18 mouse cellular contexts compared by ENCODE assay signal in the genomic region with DNA sequence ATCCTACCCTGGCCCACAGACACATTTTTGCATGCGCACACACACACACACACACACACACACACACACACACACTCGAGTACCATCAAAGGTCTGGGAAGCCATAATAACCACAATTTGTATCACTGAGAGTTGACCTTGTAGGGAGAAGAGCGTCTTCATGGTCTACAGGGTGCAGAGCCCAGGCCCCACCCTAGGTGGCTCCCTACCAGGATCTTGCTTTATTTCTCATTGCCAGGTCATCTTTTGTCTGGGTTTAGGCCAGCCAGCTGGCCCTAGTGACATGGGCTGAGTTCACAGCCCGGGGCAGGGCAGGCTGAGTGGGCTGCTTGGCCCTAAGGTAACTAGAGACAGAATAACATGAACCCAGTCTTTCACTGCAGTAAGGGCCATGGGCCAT. TPM values are rescaled to one million over a fixed set of nuclear protein-coding genes. Genes with fewer than 3 reads are reported as not detected.
DNase-seq lines count a peak whose midpoint lies in the region; ATAC-seq and TF ChIP-seq lines count a peak whose summit lies in the region.
"Had no signal": no experiment of that assay in that cellular context is flagged by ENCODE, and none has a peak within 500 bp of the region (broad histone marks: within the 10 kb centered on the region; RNA-seq: fewer than 3 reads in every experiment).

No protein-coding gene starts in this region.

- no peak for DNase-seq in heart, postnatal 0 days (ENCODE audit: low spot score)
- DNase-seq in heart, adult 8-10 months (ENCODE audit: low spot score): no peak
- DNase-seq in lung, postnatal 0 days (ENCODE audit: low spot score): no peak
- DNase-seq in lung, adult 18-20 months: no peak
- peak; percentile 47 for DNase-seq in retina, embryonic 14.5 days (ENCODE audit: low spot score)
- DNase-seq: adrenal gland, postnatal 25 days; cerebellum, adult 18-20 months; kidney, adult 9 months; left cerebral cortex, postnatal 4 days; thymus, adult 18-20 months had no signal

- no peak for TF ChIP-seq POLR2A in ES-Bruce4 (IDR thresholded peaks at IDR 0.05; ENCODE audit: insufficient read depth, low read length)

- H3K36me3 ChIP-seq in heart, postnatal 0 days (replicated peaks; ENCODE audit: control insufficient read depth, insufficient read depth, low read length): peaks cover 8% of the 10 kb centered on the region; the same call in 1 of the 2 replicates
- 0 out of 2 replicates have a peak, but pooled peaks cover 5% of the 10 kb centered on the region for H3K36me3 ChIP-seq in lung, postnatal 0 days (ENCODE audit: insufficient read depth, low read length)
- H3K36me3 ChIP-seq in ES-Bruce4 (ENCODE audit: control insufficient read depth, insufficient read depth, low read length, poor library complexity, severe bottlenecking): no peaks in the 10 kb centered on the region

- no peak for TF ChIP-seq EP300 in heart, postnatal 0 days (IDR thresholded peaks at IDR 0.05; ENCODE audit: low read depth)
- no peak for TF ChIP-seq EP300 in lung, postnatal 0 days (IDR thresholded peaks at IDR 0.05)
- TF ChIP-seq EP300 in ES-Bruce4 (IDR thresholded peaks at IDR 0.05; ENCODE audit: insufficient read depth, low read depth, low read length): no peak

- no peak overlapping the region for H3K4me2 ChIP-seq in heart, postnatal 0 days (ENCODE audit: low read depth, low read length)
- no peak overlapping the region for H3K4me2 ChIP-seq in lung, postnatal 0 days (replicated peaks; ENCODE audit: low read depth, low read length)
- H3K4me2 ChIP-seq: heart, embryonic 15.5 days; liver, embryonic 15.5 days had no signal

- H3K27me3 ChIP-seq in heart, postnatal 0 days (ENCODE audit: control insufficient read depth, insufficient read depth, low read length): no peaks in the 10 kb centered on the region
- no peaks in the 10 kb centered on the region for H3K27me3 ChIP-seq in lung, postnatal 0 days (replicated peaks; ENCODE audit: insufficient read depth, low read length)
- no peaks in the 10 kb centered on the region for H3K27me3 ChIP-seq in ES-Bruce4 (ENCODE audit: control insufficient read depth, insufficient read depth, low read length, poor library complexity, severe bottlenecking)
- H3K27me3 ChIP-seq: heart, embryonic 15.5 days had no signal

- H3K4me1 ChIP-seq in heart, postnatal 0 days (ENCODE audit: control insufficient read depth, insufficient read depth): no peaks in the 10 kb centered on the region
- no peaks in the 10 kb centered on the region for H3K4me1 ChIP-seq in lung, postnatal 0 days (ENCODE audit: insufficient read depth, low read depth, low read length)
- no peaks in the 10 kb centered on the region for H3K4me1 ChIP-seq in ES-Bruce4 (ENCODE audit: control insufficient read depth, insufficient read depth, low read length)
- H3K4me1 ChIP-seq: heart, embryonic 15.5 days; liver, embryonic 15.5 days had no signal

- H3K9me3 ChIP-seq in heart, postnatal 0 days (replicated peaks; ENCODE audit: control insufficient read depth, low read length): no peaks in the 10 kb centered on the region
- no peaks in the 10 kb centered on the region for H3K9me3 ChIP-seq in lung, postnatal 0 days (ENCODE audit: low read length)
- no peaks in the 10 kb centered on the region for H3K9me3 ChIP-seq in ES-Bruce4 (replicated peaks; ENCODE audit: control insufficient read depth, insufficient read depth, low read length, poor library complexity, severe bottlenecking)
- H3K9me3 ChIP-seq: heart, embryonic 15.5 days; liver, embryonic 15.5 days had no signal

- no peak for ATAC-seq in heart, postnatal 0 days (ENCODE audit: insufficient read depth, low read depth)
- ATAC-seq in lung, postnatal 0 days: no peak; the same call in 1 of the 2 replicates
- ATAC-seq in cerebellum, adult (ENCODE audit: insufficient number of reproducible peaks, low FRiP score, low TSS enrichment): no peak
- ATAC-seq: hindbrain, embryonic 16.5 days had no signal

- no peak overlapping the region for H3K4me3 ChIP-seq in heart, postnatal 0 days (ENCODE audit: low read depth, low read length)
- H3K4me3 ChIP-seq in lung, postnatal 0 days (ENCODE audit: low read depth, low read length): no peak overlapping the region
- H3K4me3 ChIP-seq in ES-Bruce4 (ENCODE audit: low read depth, low read length): no peak overlapping the region
- H3K4me3 ChIP-seq: heart, embryonic 15.5 days; liver, embryonic 15.5 days had no signal

- WGBS in heart, postnatal 0 days: 75% methylated on average over 4 of the region's 4 CpGs
- 83% methylated on average over 4 of the region's 4 CpGs for WGBS in lung, postnatal 0 days

- no peak overlapping the region for H3K9ac ChIP-seq in heart, postnatal 0 days (replicated peaks; ENCODE audit: low read depth, low read length)
- H3K9ac ChIP-seq in lung, postnatal 0 days (replicated peaks; ENCODE audit: low read depth): no peak overlapping the region
- H3K9ac ChIP-seq in ES-Bruce4 (ENCODE audit: low read depth, poor library complexity, severe bottlenecking): no peak overlapping the region
- H3K9ac ChIP-seq: heart, embryonic 15.5 days; liver, embryonic 15.5 days had no signal

- TF ChIP-seq CTCF in heart, postnatal 0 days (IDR thresholded peaks at IDR 0.05; ENCODE audit: low read depth): peak; percentile 16; the same call in 1 of the 2 replicates
- peak; percentile 40 for TF ChIP-seq CTCF in lung, postnatal 0 days (IDR thresholded peaks at IDR 0.05)
- TF ChIP-seq CTCF in ES-Bruce4 (IDR thresholded peaks at IDR 0.05; ENCODE audit: low read depth, low read length): peak; percentile 18

- no peak overlapping the region for H3K27ac ChIP-seq in heart, postnatal 0 days (ENCODE audit: low read depth)
- no peak overlapping the region for H3K27ac ChIP-seq in lung, postnatal 0 days (ENCODE audit: low read length)
- no peak overlapping the region for H3K27ac ChIP-seq in ES-Bruce4 (ENCODE audit: insufficient read depth, low read length)
- H3K27ac ChIP-seq: heart, embryonic 15.5 days; liver, embryonic 15.5 days had no signal

RNA-seq across cellular contexts. Expression of a gene that starts 6.6 kb away (rescaled TPM):
- not detected in 2 replicates for total RNA-seq in heart, postnatal 0 days (2014; rRNA removed; ENCODE audit: low replicate concordance)
- polyA plus RNA-seq in heart, postnatal 0 days (2015; fragmentation: Nextera tagmentation; extraction: Ambion mirVana): not detected in 2 replicates
- total RNA-seq in heart, adult 8-10 months (2022): not detected
- polyA plus RNA-seq in lung, postnatal 0 days (2015; fragmentation: Nextera tagmentation; extraction: Ambion mirVana): not detected in 2 replicates
- not detected in 2 replicates for polyA plus RNA-seq in ES-Bruce4 (2011; ENCODE audit: insufficient read depth, insufficient read length, low read depth, missing spikeins)
- total RNA-seq: adrenal gland, postnatal 25 days; gastrocnemius, postnatal 4 days; layer of hippocampus, postnatal 10 days; left cerebral cortex, postnatal 4 days; neutrophil, adult 5-6 weeks had no signal
- polyA plus RNA-seq: heart, embryonic 15.5 days; hindbrain, embryonic 16.5 days; liver, embryonic 15.5 days had no signal

RNA-seq across cellular contexts. Expression of a gene that starts 7.0 kb away (rescaled TPM):
- total RNA-seq in heart, postnatal 0 days (2014; rRNA removed; ENCODE audit: low replicate concordance): 6.2 and 7.0 TPM in 2 replicates
- 0.41 and 0.47 TPM in 2 replicates for polyA plus RNA-seq in heart, postnatal 0 days (2015; fragmentation: Nextera tagmentation; extraction: Ambion mirVana)
- total RNA-seq in heart, adult 8-10 months (2022): under 1 TPM; 0.08 to 0.57 (median 0.12) TPM
- polyA plus RNA-seq in lung, postnatal 0 days (2015; fragmentation: Nextera tagmentation; extraction: Ambion mirVana): 0.32 and 0.50 TPM in 2 replicates
- 6.0 and 6.4 TPM in 2 replicates for polyA plus RNA-seq in ES-Bruce4 (2011; ENCODE audit: insufficient read depth, insufficient read length, low read depth, missing spikeins)

RNA-seq across cellular contexts. Expression of a gene that starts 12.9 kb away (rescaled TPM):
- total RNA-seq in heart, postnatal 0 days (2014; rRNA removed; ENCODE audit: low replicate concordance): not detected in 2 replicates
- not detected in 2 replicates for polyA plus RNA-seq in heart, postnatal 0 days (2015; fragmentation: Nextera tagmentation; extraction: Ambion mirVana)
- not detected for total RNA-seq in heart, adult 8-10 months (2022)
- 0.04 TPM in 1 of 2 replicates, not detected in the other for polyA plus RNA-seq in lung, postnatal 0 days (2015; fragmentation: Nextera tagmentation; extraction: Ambion mirVana)
- 0.21 and 0.64 TPM in 2 replicates for polyA plus RNA-seq in ES-Bruce4 (2011; ENCODE audit: insufficient read depth, insufficient read length, low read depth, missing spikeins)
- total RNA-seq: adrenal gland, postnatal 25 days; gastrocnemius, postnatal 4 days; left cerebral cortex, postnatal 4 days had no signal
- polyA plus RNA-seq: liver, embryonic 15.5 days had no signal

RNA-seq across cellular contexts. Expression of a gene that starts 16.4 kb away (rescaled TPM):
- 207 TPM in 2 replicates for total RNA-seq in heart, postnatal 0 days (2014; rRNA removed; ENCODE audit: low replicate concordance)
- polyA plus RNA-seq in heart, postnatal 0 days (2015; fragmentation: Nextera tagmentation; extraction: Ambion mirVana): 342 and 350 TPM in 2 replicates
- total RNA-seq in heart, adult 8-10 months (2022): 100 to 1,000 TPM; 177 to 185 (median 182) TPM
- polyA plus RNA-seq in lung, postnatal 0 days (2015; fragmentation: Nextera tagmentation; extraction: Ambion mirVana): 231 and 251 TPM in 2 replicates
- 206 and 225 TPM in 2 replicates for polyA plus RNA-seq in ES-Bruce4 (2011; ENCODE audit: insufficient read depth, insufficient read length, low read depth, missing spikeins)

RNA-seq across cellular contexts. Expression of a gene that starts 28.4 kb away (rescaled TPM):
- 5.3 and 12.4 TPM in 2 replicates for total RNA-seq in heart, postnatal 0 days (2014; rRNA removed; ENCODE audit: low replicate concordance)
- 3.3 and 4.0 TPM in 2 replicates for polyA plus RNA-seq in heart, postnatal 0 days (2015; fragmentation: Nextera tagmentation; extraction: Ambion mirVana)
- total RNA-seq in heart, adult 8-10 months (2022): 1 to 10 TPM; 2.7 to 5.8 (median 4.7) TPM
- polyA plus RNA-seq in lung, postnatal 0 days (2015; fragmentation: Nextera tagmentation; extraction: Ambion mirVana): 3.8 and 6.2 TPM in 2 replicates
- polyA plus RNA-seq in ES-Bruce4 (2011; ENCODE audit: insufficient read depth, insufficient read length, low read depth, missing spikeins): 8.4 and 9.2 TPM in 2 replicates
